Mouse (Mus musculus): ENCODE results near the gene Dchs2. TPM values are rescaled to one million over a fixed set of nuclear protein-coding genes. Genes with fewer than 3 reads are reported as not detected.

Gene Dchs2
- total and polyA plus RNA-seq, 2 experiments from 2014 or later: 0.48 to 8.5 TPM

- no peak overlapping the region; the same call in 1 of the 2 replicates for H3K9ac ChIP-seq
- H3K4me3 ChIP-seq (ENCODE audit: low read depth, low read length): no peak overlapping the region
These were observed 146.0 kb downstream of the Dchs2 start for GRCm38 (mm10) chr3:83273555-83274244.

GRCm38 (mm10) chr3:83275703-83276102, 148.0 kb downstream of the Dchs2 start:
- no peak for DNase-seq
- 74% methylated on average over 5 of the region's 5 CpGs for WGBS
- Histone ChIP-seq H3K4me3 (ENCODE audit: low read depth, low read length) (no peak overlapping the region), H3K9ac (no peak overlapping the region), H3K4me2 (ENCODE audit: low read depth) (no peak overlapping the region), H3K9me3 (ENCODE audit: low read length) (no peaks in the 10 kb centered on the region), H3K27me3 (ENCODE audit: insufficient read depth, low read length) (no peaks in the 10 kb centered on the region), H3K27ac (ENCODE audit: low read depth, low read length) (no peak overlapping the region), H3K36me3 (ENCODE audit: insufficient read depth) (no peaks in the 10 kb centered on the region), H3K4me1 (ENCODE audit: insufficient read depth) (no peaks in the 10 kb centered on the region)
- TF ChIP-seq CTCF (IDR thresholded peaks at IDR 0.05; ENCODE audit: low read depth): no peak
- ATAC-seq: no peak

More at GRCm38 (mm10) chr3:83273555-83274244, 146.0 kb downstream of the Dchs2 start:
- no peaks in the 10 kb centered on the region for H3K9me3 ChIP-seq (ENCODE audit: low read length)
- no peaks in the 10 kb centered on the region for H3K27me3 ChIP-seq (ENCODE audit: insufficient read depth, low read length)
- peak overlapping the region; percentile 23; the same call in 1 of the 2 replicates for H3K4me2 ChIP-seq (ENCODE audit: low read depth)
- no peak overlapping the region for H3K27ac ChIP-seq (ENCODE audit: low read depth, low read length)
- H3K4me1 ChIP-seq (ENCODE audit: insufficient read depth): no peaks in the 10 kb centered on the region
- ATAC-seq (peak; percentile 85), DNase-seq (peak; percentile 90)
- peak; percentile 91 for TF ChIP-seq CTCF (IDR thresholded peaks at IDR 0.05; ENCODE audit: low read depth)
- H3K36me3 ChIP-seq (ENCODE audit: insufficient read depth): no peaks in the 10 kb centered on the region
- 36% methylated on average over 19 of the region's 19 CpGs for WGBS

GRCm38 (mm10) chr3:83283882-83284281, 156.1 kb downstream of the Dchs2 start:
- no peak for DNase-seq
- no peak for ATAC-seq
- Histone ChIP-seq H3K9me3 (ENCODE audit: low read length) (no peaks in the 10 kb centered on the region), H3K36me3 (ENCODE audit: insufficient read depth) (no peaks in the 10 kb centered on the region), H3K27me3 (ENCODE audit: insufficient read depth, low read length) (no peaks in the 10 kb centered on the region), H3K9ac (no peak overlapping the region), H3K4me3 (ENCODE audit: low read depth, low read length) (no peak overlapping the region), H3K4me2 (ENCODE audit: low read depth) (no peak overlapping the region), H3K4me1 (ENCODE audit: insufficient read depth) (no peaks in the 10 kb centered on the region), H3K27ac (ENCODE audit: low read depth, low read length) (no peak overlapping the region)
- 66% methylated on average over 1 of the region's 1 CpGs for WGBS
- TF ChIP-seq CTCF (IDR thresholded peaks at IDR 0.05; ENCODE audit: low read depth): no peak

- Histone ChIP-seq H3K9me3 (ENCODE audit: low read length) (no peaks in the 10 kb centered on the region), H3K27ac (ENCODE audit: low read depth, low read length) (no peak overlapping the region), H3K4me1 (ENCODE audit: insufficient read depth) (no peaks in the 10 kb centered on the region), H3K4me3 (ENCODE audit: low read depth, low read length) (peak overlapping the region; percentile 37), H3K36me3 (ENCODE audit: insufficient read depth) (no peaks in the 10 kb centered on the region), H3K4me2 (ENCODE audit: low read depth) (peak overlapping the region; percentile 56), H3K9ac (0 out of 2 replicates have a peak overlapping the region, but pooled peaks have one; percentile 14), H3K27me3 (ENCODE audit: insufficient read depth, low read length) (no peaks in the 10 kb centered on the region)
- WGBS: 4% methylated on average over 11 of the region's 11 CpGs
- TF ChIP-seq CTCF (IDR thresholded peaks at IDR 0.05; ENCODE audit: low read depth): peak; percentile 86
- peak; percentile 87 for DNase-seq
- peak; percentile 94 for ATAC-seq
These were observed 159.2 kb downstream of the Dchs2 start for GRCm38 (mm10) chr3:83286975-83287405.

DNA sequence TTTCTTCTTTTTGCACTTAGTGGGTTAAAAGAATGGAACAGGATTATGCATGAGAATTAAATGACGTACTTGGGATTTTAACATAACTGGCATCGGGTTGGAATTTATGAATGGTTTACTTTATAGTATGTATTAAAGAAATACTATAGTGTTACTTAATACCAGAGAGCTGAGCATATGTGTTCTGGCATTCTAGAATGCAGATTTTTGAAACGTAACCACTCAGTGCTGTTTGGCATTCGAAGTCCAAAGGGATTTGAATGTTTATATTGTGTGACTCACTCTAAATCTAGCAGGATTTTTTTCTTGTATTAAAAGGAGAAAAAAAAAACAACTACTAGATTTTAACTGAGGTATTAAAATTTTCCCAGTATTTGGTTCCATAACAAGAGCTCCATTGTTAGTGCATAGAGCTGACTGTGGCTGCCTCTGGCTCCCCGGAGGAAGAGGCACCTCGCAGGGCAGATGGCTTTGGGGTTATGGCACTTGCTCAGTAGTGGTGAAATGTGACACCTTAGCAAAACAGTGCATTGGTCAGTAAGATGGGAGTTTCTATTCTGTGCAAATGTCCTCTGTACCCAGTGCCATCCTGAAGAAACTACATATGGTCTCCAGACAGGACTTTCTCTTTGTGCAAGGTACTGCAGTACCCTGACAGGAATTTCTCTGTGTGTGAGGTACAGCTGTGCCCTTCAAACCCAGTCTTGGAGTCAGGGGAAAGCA, 160.5 kb downstream of the Dchs2 start:
- DNase-seq: no peak
- no peaks in the 10 kb centered on the region for H3K9me3 ChIP-seq (ENCODE audit: low read length)
- no peak overlapping the region for H3K27ac ChIP-seq (ENCODE audit: low read depth, low read length)
- no peak for ATAC-seq
- H3K36me3 ChIP-seq (ENCODE audit: insufficient read depth): no peaks in the 10 kb centered on the region
- 47% methylated on average over 6 of the region's 6 CpGs for WGBS
- H3K4me3 ChIP-seq (ENCODE audit: low read depth, low read length): no peak overlapping the region
- no peak overlapping the region for H3K9ac ChIP-seq
- no peaks in the 10 kb centered on the region for H3K27me3 ChIP-seq (ENCODE audit: insufficient read depth, low read length)
- no peak overlapping the region for H3K4me2 ChIP-seq (ENCODE audit: low read depth)
- no peak for TF ChIP-seq CTCF (IDR thresholded peaks at IDR 0.05; ENCODE audit: low read depth)
- no peaks in the 10 kb centered on the region for H3K4me1 ChIP-seq (ENCODE audit: insufficient read depth)

DNA sequence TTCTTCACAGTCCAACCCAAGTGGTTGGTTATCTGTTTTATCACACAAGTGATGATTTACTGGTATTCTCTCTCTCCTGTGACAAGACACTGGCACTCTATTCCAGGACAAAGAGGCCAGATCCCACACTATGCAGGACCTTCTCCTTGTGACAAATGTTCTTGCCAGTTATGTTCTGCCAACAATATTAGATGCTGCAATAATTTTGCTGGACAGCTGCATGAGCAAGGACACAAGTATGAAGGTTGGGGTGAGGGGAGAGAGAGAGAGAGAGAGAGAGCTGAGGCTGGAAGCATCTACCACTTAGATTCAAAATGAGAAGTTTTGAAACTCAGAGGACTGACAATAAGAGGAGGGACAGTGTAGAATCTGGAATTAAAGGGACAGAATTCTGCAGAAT, 162.7 kb downstream of the Dchs2 start:
- ATAC-seq (no peak), DNase-seq (no peak)
- H3K9me3 ChIP-seq (ENCODE audit: low read length): no peaks in the 10 kb centered on the region
- no peaks in the 10 kb centered on the region for H3K4me1 ChIP-seq (ENCODE audit: insufficient read depth)
- no peak for TF ChIP-seq CTCF (IDR thresholded peaks at IDR 0.05; ENCODE audit: low read depth)
- no peak overlapping the region for H3K27ac ChIP-seq (ENCODE audit: low read depth, low read length)
- no peak overlapping the region for H3K4me3 ChIP-seq (ENCODE audit: low read depth, low read length)
- no peaks in the 10 kb centered on the region for H3K36me3 ChIP-seq (ENCODE audit: insufficient read depth)
- no peak overlapping the region for H3K4me2 ChIP-seq (ENCODE audit: low read depth)
- no peak overlapping the region for H3K9ac ChIP-seq
- no peaks in the 10 kb centered on the region for H3K27me3 ChIP-seq (ENCODE audit: insufficient read depth, low read length)

- H3K4me1 ChIP-seq (ENCODE audit: insufficient read depth): no peaks in the 10 kb centered on the region
- no peak for ATAC-seq
- no peak overlapping the region for H3K4me2 ChIP-seq (ENCODE audit: low read depth)
- no peaks in the 10 kb centered on the region for H3K36me3 ChIP-seq (ENCODE audit: insufficient read depth)
- no peak overlapping the region for H3K4me3 ChIP-seq (ENCODE audit: low read depth, low read length)
- no peak overlapping the region for H3K27ac ChIP-seq (ENCODE audit: low read depth, low read length)
- TF ChIP-seq CTCF (IDR thresholded peaks at IDR 0.05; ENCODE audit: low read depth): no peak
- no peaks in the 10 kb centered on the region for H3K9me3 ChIP-seq (ENCODE audit: low read length)
- no peaks in the 10 kb centered on the region for H3K27me3 ChIP-seq (ENCODE audit: insufficient read depth, low read length)
- no peak overlapping the region for H3K9ac ChIP-seq
- 93% methylated on average over 1 of the region's 1 CpGs for WGBS
- no peak for DNase-seq
These were observed 163.2 kb downstream of the Dchs2 start for GRCm38 (mm10) chr3:83290953-83291352.

Measured in forebrain, postnatal 0 days (tissue).